Mouse (Mus musculus): ENCODE measurements around the gene Ercc2. TPM values are rescaled to one million over a fixed set of nuclear protein-coding genes. Genes with fewer than 3 reads are reported as not detected.

Ercc2 gene
- 10 to 100 TPM; 36.0 to 41.5 (median 37.7) TPM for total RNA-seq (2022)

DNA sequence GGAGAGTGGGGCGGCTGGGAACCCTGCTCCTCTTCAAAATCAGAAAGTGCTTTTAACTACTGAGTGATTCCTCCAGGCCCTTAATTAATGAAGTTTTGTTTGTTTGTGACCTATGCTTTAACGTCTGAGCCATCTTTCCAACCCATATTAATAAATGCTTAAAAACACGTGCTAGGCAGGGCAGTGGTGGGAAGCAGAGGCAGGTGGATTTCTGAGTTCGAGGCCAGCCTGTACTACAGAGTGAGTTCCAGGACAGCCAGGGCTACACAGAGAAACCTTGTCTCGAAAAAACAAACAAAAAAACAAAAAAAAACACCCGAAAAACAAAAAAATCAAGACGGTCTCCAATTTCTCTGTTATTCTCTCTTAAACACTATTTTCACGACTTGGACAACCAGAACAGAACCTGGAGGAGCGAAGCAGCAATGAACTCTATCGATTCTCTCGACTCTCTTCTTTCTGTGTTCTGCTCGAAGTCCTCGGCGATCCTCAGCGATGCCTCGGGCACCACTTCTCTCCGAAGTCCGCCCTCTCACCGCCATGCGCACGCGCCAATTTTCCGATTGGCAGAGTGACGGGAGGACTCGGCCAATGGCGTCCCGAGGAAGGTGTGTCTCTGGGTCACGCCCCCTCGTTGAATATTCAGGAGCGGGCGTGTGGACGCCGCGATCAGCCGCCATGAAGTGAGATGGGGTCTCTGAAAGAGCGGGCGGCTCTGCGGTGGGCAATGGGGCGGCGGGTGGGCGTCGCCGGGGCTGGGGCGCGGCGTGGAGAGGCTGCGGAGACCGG is at the start of gene Ercc2:
Gene Ercc2 (plus strand): TSS at position 634 of the 789 bp plus-strand sequence.
- peak; percentile 97 for DNase-seq (ENCODE audit: low spot score in 2 of 2)

DNA sequence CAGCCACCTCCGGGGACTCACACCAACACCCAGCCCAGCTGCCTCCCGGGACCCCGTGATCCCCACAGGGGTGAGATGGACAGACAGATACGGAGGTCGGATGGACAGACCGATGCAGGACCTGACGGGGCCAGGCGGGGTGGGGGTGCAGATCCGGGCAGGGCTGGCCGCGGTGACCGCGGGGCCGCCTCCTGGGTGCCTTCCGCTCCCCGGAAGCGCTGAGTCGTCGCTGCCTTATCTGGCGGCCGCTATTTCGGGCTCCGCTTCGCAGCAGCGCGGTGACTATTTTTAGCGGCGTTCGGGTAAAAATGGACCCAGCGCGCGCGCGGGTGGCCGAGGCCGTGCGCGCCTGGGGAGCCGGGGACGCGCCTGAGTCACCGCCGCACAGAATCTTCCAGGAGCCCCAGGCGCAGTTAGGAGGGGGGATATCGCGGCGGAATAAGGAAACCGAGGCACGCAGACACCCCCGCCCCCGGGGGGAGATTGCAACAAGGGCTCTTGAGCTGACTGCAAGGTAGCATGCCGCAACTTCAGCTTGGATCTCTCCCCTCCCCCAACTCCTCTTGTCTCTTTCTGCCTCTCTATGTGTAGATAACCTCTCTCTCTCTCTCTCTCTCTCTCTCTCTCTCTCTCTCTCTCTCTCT is 49.0 kb upstream of the Ercc2 start:
- DNase-seq (ENCODE audit: low spot score in 2 of 2), result peak; percentile 64 to 79

- no peak for DNase-seq (ENCODE audit: low spot score in 2 of 2)
Measured at GRCm38 (mm10) chr7:19335583-19335982, 46.2 kb upstream of the Ercc2 start.

DNA sequence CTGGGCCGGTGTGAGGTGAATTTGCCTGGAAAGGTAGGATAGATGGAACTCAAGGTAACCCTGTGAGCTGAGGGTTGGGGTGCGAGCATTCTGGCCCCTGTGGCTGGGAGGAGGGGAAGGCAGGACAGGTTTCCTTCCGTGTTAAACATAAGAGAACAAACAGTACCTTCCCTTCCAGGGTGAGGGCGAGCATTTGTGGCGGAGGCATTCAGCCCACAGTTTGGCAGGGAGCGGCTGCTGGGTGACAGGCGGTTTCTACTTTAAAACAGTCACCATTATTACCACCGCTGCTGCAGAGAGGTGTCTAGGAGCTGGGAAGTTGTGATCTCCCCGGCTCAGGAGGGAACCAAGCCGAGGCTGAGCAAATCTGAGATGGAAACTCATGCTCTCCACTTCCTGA is 44.7 kb upstream of the Ercc2 start:
- DNase-seq (ENCODE audit: low spot score in 2 of 2), result no peak

DNA sequence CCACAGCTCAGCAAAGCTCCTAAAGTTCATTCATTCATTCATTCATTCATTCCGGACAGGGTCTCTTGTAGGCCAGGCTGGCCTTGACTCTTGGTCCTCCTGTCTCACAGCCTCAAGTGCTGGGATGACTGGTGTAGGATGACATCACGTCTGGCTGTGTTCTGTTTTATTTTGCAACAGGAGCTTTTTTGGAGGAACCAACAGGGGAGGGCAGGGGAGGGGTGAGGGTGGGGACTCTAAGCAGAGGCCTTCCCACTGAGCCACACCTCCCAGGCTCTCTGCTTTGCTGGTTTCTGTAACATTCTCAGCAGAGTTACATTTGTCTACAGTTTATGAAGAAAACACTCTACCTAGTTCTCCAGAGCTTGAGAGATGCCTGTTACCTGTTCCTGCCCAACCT is 43.8 kb upstream of the Ercc2 start:
- DNase-seq (ENCODE audit: low spot score in 2 of 2), result no peak

DNA sequence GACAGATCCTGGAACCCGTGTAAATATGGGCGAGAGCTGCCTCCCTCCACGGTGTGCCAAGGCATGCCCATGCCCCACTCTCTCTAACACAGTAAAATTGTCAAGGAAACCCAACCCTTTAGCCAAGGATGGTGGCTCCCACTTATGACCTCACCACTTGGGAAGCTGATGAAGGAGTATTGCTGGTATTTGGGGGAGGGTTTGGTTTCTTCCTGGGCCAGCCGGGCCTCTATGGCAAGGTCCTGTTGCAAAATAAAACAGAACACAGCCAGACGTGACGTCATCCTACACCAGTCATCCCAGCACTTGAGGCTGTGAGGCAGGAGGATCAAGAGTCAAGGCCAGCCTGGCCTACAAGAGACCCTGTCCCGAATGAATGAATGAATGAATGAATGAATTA is 43.2 kb upstream of the Ercc2 start:
- no peak for DNase-seq (ENCODE audit: low spot score in 2 of 2)

DNA sequence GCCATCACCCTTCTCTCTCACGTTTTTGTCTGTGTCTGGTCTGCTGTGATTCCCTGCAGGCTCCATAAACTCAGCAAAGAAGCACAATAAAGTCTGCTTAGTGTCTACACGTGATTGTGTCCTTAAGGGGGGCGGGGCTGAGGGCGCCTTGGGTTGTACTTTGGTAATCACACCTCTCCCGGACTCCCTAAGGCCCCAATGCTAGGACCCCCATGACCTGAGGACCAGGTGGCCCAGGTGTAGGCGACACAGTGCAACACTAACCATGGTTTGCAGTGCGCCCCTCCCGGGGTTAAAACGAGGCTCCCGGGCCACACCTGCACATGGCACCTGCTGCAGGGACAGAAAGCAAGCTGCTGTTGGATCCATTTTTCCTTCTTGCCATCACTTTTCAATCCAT is 40.6 kb upstream of the Ercc2 start:
- no peak for DNase-seq (ENCODE audit: low spot score in 2 of 2)

- no peak for DNase-seq (ENCODE audit: low spot score in 2 of 2)
Measured at GRCm38 (mm10) chr7:19341761-19342409, 39.9 kb upstream of the Ercc2 start.

DNA sequence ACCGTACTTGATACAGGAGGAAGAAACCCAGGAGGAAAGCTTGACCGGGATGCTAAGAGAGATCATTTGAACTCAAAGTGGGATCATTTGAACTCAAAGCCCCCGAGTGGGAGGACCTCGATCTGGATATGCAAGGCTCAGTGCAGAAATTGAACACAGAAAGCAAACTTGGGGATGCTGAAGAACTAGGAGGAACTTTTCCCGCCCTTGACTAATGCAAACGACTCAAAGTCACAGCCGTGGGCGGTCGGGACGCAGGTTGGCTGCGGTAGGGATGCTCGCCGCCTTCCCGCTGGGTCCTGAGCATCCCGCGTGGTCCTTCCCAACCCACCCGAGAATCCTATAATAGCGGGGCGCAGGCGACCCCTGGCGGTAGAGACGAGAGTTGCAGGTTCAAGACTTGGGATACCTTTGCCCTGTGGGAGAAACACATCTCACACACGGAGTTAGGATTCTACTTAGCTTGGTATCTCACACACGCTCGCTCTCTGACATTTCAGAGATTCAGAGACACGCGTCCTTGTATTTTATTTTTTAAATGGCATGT is 39.3 kb upstream of the Ercc2 start:
- peak; percentile 84 to 91 for DNase-seq (ENCODE audit: low spot score in 2 of 2)

- peak in 1 of 2 experiments; percentile 77 for DNase-seq (ENCODE audit: low spot score in 2 of 2)
Measured at GRCm38 (mm10) chr7:19343210-19343808, 38.5 kb upstream of the Ercc2 start.

DNA sequence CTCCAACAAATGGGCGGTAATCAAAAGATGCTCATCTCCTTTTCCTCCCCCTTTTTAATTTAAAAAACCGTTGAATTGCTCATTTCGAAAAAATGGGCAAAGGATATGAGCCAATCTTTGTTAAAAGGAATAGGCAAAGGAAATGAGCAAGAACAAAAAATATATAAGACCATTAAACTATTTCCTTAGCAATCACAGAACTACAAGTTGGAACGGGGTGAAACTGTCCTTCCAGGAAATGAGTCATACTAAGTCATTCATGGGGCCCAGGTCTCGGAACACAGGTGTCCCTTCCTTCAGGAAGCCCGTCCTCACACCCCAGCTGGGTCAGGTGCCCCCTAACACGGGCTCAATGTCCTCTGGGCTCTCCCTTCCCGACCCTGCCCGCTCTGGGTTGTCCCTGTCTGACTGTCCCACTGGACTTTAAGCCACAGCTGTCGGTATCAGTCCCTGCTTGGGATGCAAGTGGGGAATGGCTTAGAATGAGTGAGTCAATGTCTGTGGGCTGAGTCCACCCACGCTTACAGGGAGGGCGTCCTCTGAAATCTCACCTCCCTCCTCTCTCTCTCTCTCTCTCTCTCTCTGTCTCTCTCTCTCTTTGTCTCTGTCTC is 37.5 kb upstream of the Ercc2 start, which contains the start of gene Ercc1:
Gene Ercc1 (plus strand): TSS at position 542 of the 611 bp plus-strand sequence.
- no peak for DNase-seq (ENCODE audit: low spot score in 2 of 2)

DNA sequence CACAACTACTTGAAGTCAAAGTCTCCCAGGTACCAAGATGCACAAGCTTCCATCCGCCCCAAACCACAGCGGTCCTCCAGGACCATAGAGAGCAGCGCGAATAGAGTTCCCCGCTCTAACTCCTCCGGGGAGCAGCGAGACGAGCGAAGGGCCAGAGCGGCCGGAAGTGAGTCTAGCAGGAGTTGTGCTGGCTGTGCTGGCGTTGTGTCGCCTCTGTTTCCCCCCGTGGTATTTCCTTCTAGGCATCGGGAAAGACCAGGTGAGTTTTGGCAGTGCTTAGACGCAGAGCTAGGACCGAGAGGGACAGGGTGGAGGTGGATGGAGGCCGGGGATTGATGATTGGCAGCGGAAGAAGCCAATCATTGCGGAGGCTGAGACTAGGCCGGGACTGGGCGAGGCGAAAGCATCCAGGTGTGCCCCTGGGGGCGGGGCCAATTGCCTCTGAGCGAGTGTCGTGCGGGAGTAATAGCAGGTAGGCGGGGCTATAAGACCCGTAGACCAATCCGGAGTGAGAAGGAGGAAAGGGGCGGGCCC is 36.8 kb upstream of the Ercc2 start:
- peak; percentile 93 to 94 for DNase-seq (ENCODE audit: low spot score in 2 of 2)

DNA sequence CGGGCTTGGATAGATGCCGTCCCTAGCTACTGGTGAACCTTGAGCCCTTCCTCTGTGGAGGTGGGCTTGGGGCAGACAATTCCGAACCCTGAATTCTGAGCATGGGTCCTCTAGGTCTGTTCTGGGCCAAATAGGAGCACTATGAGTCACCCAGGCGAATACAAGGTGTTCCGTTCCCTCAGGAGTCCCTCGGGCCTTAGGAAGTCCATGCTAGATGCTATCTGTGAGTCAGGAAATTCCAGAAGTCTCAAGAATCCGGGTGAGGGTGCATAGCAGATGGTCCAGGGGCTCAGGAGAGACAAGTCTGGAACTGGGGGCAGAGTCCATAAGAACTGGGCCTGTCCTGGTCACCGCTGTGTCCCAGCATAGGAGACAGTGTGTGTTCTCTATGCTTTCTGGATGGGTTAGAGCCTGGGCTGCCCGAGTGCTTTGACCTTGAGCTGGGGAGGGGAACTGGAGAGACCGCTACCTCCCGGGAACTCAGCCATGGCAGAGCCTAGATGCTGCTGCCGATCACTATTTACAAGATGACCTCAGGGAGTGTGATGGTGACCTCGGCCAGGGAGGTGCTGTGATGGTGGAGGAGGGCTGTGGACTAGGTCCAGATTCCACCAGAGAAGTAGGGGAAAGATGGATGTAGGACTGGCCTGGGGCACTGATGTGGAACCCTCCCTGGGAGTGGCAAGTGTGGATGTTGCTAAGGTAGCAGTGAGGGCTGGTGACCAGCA is 32.5 kb upstream of the Ercc2 start:
- DNase-seq (ENCODE audit: low spot score in 2 of 2), result no peak

DNA sequence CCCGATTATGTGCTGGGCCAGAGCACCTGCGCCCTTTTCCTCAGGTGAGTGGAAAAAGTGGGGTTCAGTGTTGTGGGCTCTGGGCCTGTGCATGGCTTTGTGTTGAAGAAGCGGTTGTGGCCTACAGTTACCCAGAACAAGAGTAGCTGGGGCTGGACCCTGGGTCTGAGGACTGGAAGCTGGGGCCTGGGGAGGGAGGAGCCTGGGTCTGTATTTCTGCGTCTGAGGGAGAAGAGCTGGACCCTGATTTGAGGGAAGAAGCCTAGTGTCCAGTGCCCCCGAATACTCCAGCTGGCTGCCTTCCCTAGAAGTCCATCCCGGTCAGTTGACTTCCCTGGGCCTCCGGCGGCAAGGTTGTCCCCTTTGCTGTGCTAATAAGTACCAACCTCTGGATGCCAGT is 31.6 kb upstream of the Ercc2 start:
- DNase-seq (ENCODE audit: low spot score in 2 of 2), result no peak

GRCm38 (mm10) chr7:19354991-19355390 is 26.8 kb upstream of the Ercc2 start:
- DNase-seq (ENCODE audit: low spot score in 2 of 2), result no peak

DNA sequence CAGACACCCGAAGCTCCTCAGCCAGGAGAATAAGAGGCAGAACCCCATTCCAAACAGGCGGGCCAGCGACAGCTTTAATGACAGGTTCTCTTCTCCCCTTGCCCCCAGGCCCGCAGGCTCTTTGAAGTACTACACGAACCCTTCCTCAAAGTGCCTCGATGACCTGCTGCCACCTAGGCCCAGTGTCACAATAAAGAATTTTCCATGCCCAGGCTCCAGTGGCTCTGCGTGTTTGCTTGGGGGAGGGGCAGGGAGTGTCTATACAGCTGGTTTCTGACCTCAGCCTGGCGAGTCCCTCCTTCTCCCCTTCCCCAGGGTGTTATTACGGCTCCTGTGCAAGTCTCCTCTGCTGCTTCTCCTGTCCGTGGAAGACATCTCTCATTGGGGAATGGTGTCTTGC is 25.5 kb upstream of the Ercc2 start:
- DNase-seq (ENCODE audit: low spot score in 2 of 2), result no peak

- no peak for DNase-seq (ENCODE audit: low spot score in 2 of 2)
Measured at GRCm38 (mm10) chr7:19357381-19358375, 24.1 kb upstream of the Ercc2 start.

GRCm38 (mm10) chr7:19358634-19359033 is 23.2 kb upstream of the Ercc2 start:
- DNase-seq (ENCODE audit: low spot score in 2 of 2), result no peak

DNA sequence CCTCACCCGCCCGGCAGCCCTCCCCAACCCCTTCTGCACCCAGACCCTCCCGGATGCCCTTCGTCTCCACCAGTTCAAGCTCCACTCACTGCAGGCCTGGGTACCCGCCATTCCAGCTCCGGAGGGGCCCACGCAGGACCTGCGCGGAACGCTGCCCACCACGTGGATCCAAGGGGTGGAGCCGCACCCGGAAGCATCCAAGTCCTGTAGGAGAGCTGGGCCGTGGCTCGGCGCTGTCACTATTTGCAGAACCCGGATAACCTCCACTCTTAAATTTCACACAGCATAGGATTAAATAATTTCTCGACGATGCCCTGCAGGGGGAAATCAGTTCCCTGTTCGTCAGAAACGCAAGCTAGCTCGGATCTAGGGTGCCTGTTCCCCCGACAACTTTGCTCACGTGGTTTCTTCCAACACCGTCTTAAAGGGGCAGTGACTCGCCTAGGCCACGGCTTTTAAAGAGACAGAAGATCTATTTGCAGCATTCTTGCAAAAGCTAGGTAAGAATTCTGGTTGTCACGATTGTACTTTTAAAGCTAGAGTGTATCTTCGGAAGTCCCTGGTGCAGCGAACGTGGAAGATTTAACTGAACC is 22.4 kb upstream of the Ercc2 start, which contains the start of the genes Cd3eap and Ppp1r13l:
Gene Cd3eap (minus strand): TSS at position 185 of the 593 bp plus-strand sequence.
Gene Ppp1r13l (plus strand): TSS at position 451 of the 593 bp plus-strand sequence.
- peak; percentile 85 to 89 for DNase-seq (ENCODE audit: low spot score in 2 of 2)

Measured in layer of hippocampus, adult 8-10 months (tissue).